Mouse (Mus musculus): ENCODE data around the gene Frmd5. TPM values are rescaled to one million over a fixed set of nuclear protein-coding genes. Genes with fewer than 3 reads are reported as not detected.

Frmd5 gene
- polyA plus RNA-seq (2014; fragmentation: Nextera tagmentation; extraction: Ambion mirVana), result 26.6 and 27.1 TPM in 2 replicates

DNA sequence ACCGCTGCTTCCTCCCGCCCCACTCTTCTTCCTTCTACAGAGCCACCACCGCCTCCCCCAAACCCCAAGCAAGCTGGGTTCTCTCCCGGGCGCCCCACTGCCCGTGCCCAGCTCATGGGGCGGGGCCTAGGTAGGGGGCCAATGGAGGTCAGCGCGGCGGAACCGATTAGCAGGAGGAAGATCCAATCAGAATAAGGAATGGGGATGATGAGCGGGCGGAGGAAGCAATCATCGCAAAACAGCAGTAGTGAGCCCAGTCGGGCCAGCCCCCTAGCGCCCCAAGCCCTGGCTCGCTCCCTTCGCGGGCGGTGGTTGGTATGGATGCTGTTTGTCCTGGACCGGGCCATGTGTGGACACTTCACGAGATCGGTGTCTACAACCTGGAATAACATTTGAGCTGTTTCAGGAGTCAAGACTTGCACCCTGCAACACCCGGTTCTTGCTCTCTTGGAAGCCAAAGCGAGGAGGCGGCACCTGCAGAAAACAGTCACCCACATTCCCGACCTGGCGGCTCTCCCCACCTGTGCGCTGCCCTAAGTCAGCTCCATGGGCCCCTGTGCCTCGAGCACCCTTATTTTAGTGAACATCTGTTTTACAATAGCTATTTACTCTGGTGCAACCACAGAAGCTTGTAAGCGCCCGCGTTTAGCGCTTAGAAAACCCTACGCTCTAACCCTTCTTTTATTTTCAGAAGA lies at the start of gene Frmd5:
TSS of gene Frmd5 (minus strand) at position 129 of the 695 bp plus-strand sequence.
- ATAC-seq (replicated peaks; ENCODE audit: low FRiP score) (peak; percentile 97), DNase-seq (ENCODE audit: low spot score) (peak; percentile 95)
- Histone ChIP-seq H3K9ac (ENCODE audit: low read length) (peak within 1 kb of the TSS; percentile 92), H3K27ac (ENCODE audit: low read depth, low read length) (peak within 1 kb of the TSS; percentile 79), H3K4me1 (replicated peaks; ENCODE audit: control insufficient read depth, insufficient read depth, low read length) (peaks cover 14% of the 10 kb centered on the region), H3K36me3 (ENCODE audit: control insufficient read depth, insufficient read depth, low read length) (no peaks in the 10 kb centered on the region), H3K9me3 (ENCODE audit: control insufficient read depth, low read length) (no peaks in the 10 kb centered on the region), H3K27me3 (ENCODE audit: control insufficient read depth, insufficient read depth, low read length) (no peaks in the 10 kb centered on the region), H3K4me2 (ENCODE audit: low read depth, low read length, severe bottlenecking) (peak within 1 kb of the TSS; percentile 64), H3K4me3 (ENCODE audit: low read depth, low read length) (peak within 1 kb of the TSS; percentile 81)
- WGBS, result under 1% methylated on average over 35 of the region's 35 CpGs

- no peak overlapping the region for H3K4me2 ChIP-seq (ENCODE audit: low read depth, low read length, severe bottlenecking)
- H3K36me3 ChIP-seq (ENCODE audit: control insufficient read depth, insufficient read depth, low read length), result no peaks in the 10 kb centered on the region
- H3K9ac ChIP-seq (ENCODE audit: low read length), result no peak overlapping the region
- no peaks in the 10 kb centered on the region for H3K4me1 ChIP-seq (replicated peaks; ENCODE audit: control insufficient read depth, insufficient read depth, low read length)
- DNase-seq (ENCODE audit: low spot score) (no peak), ATAC-seq (replicated peaks; ENCODE audit: low FRiP score) (no peak)
- no peak overlapping the region for H3K4me3 ChIP-seq (ENCODE audit: low read depth, low read length)
- WGBS, result 88% methylated on average over 3 of the region's 3 CpGs
- no peaks in the 10 kb centered on the region for H3K9me3 ChIP-seq (ENCODE audit: control insufficient read depth, low read length)
- H3K27ac ChIP-seq (ENCODE audit: low read depth, low read length), result no peak overlapping the region
- H3K27me3 ChIP-seq (ENCODE audit: control insufficient read depth, insufficient read depth, low read length), result no peaks in the 10 kb centered on the region
Measured at GRCm38 (mm10) chr2:121853974-121854373, 47.1 kb upstream of the Frmd5 start.

DNA sequence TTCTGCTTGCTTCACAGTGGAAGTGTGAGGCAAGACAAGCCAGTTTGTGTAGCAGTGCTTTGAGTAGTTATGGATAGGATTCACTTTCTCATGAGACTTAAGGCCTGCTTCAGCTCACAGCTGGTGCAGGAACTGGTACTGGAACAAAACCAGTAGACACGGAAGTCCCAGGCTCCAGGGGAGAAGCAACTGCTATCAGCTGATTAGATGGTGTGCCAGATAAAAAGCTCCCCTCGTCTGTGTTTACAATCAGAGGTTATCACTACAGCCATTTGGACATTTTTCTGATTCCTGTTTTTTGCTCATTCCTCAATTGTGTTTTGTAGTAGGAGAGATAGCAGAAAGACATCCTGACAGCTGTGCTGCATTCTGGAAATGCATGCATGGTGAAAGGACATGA lies 45.2 kb upstream of the Frmd5 start:
- Histone ChIP-seq H3K9ac (ENCODE audit: low read length) (no peak overlapping the region), H3K27me3 (ENCODE audit: control insufficient read depth, insufficient read depth, low read length) (no peaks in the 10 kb centered on the region), H3K36me3 (ENCODE audit: control insufficient read depth, insufficient read depth, low read length) (no peaks in the 10 kb centered on the region), H3K4me2 (ENCODE audit: low read depth, low read length, severe bottlenecking) (no peak overlapping the region), H3K4me1 (replicated peaks; ENCODE audit: control insufficient read depth, insufficient read depth, low read length) (no peaks in the 10 kb centered on the region), H3K4me3 (ENCODE audit: low read depth, low read length) (no peak overlapping the region), H3K9me3 (ENCODE audit: control insufficient read depth, low read length) (no peaks in the 10 kb centered on the region), H3K27ac (ENCODE audit: low read depth, low read length) (no peak overlapping the region)
- no peak for DNase-seq (ENCODE audit: low spot score)
- WGBS, result 75% methylated on average over 2 of the region's 2 CpGs
- ATAC-seq (replicated peaks; ENCODE audit: low FRiP score), result no peak

DNA sequence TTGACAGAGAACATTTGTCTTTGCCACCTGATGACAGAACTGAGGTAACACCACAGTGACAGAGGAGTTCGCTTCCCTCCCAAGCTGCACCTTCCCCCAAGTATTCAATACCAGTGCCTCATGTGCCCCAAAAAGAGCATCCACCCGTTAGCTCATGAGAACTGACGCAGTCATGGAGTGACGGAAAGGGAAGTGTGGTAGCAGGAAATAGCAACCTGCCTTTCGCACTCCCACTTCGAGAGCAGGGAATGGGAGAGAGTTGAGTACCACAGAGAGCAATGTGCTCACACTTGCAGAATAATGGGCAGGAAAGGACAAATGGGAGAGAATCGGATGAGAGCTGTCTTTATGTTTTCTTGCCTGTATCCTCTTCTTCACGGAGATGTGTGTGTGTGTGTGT lies 39.2 kb upstream of the Frmd5 start:
- H3K27ac ChIP-seq (ENCODE audit: low read depth, low read length), result no peak overlapping the region
- DNase-seq (ENCODE audit: low spot score) (no peak), ATAC-seq (replicated peaks; ENCODE audit: low FRiP score) (no peak)
- H3K4me2 ChIP-seq (ENCODE audit: low read depth, low read length, severe bottlenecking), result no peak overlapping the region
- no peaks in the 10 kb centered on the region for H3K4me1 ChIP-seq (replicated peaks; ENCODE audit: control insufficient read depth, insufficient read depth, low read length)
- WGBS, result 70% methylated on average over 8 of the region's 8 CpGs
- no peak overlapping the region for H3K9ac ChIP-seq (ENCODE audit: low read length)
- no peaks in the 10 kb centered on the region for H3K9me3 ChIP-seq (ENCODE audit: control insufficient read depth, low read length)
- no peaks in the 10 kb centered on the region for H3K27me3 ChIP-seq (ENCODE audit: control insufficient read depth, insufficient read depth, low read length)
- H3K36me3 ChIP-seq (ENCODE audit: control insufficient read depth, insufficient read depth, low read length), result no peaks in the 10 kb centered on the region
- no peak overlapping the region for H3K4me3 ChIP-seq (ENCODE audit: low read depth, low read length)

- no peak overlapping the region for H3K9ac ChIP-seq (ENCODE audit: low read length)
- no peak for DNase-seq (ENCODE audit: low spot score)
- no peaks in the 10 kb centered on the region for H3K36me3 ChIP-seq (ENCODE audit: control insufficient read depth, insufficient read depth, low read length)
- 80% methylated on average over 3 of the region's 3 CpGs for WGBS
- no peak for ATAC-seq (replicated peaks; ENCODE audit: low FRiP score)
- no peak overlapping the region for H3K4me2 ChIP-seq (ENCODE audit: low read depth, low read length, severe bottlenecking)
- no peak overlapping the region for H3K27ac ChIP-seq (ENCODE audit: low read depth, low read length)
- H3K4me1 ChIP-seq (replicated peaks; ENCODE audit: control insufficient read depth, insufficient read depth, low read length), result no peaks in the 10 kb centered on the region
- no peak overlapping the region for H3K4me3 ChIP-seq (ENCODE audit: low read depth, low read length)
- no peaks in the 10 kb centered on the region for H3K9me3 ChIP-seq (ENCODE audit: control insufficient read depth, low read length)
- H3K27me3 ChIP-seq (ENCODE audit: control insufficient read depth, insufficient read depth, low read length), result no peaks in the 10 kb centered on the region
Measured at GRCm38 (mm10) chr2:121842249-121842648, 35.4 kb upstream of the Frmd5 start.

DNA sequence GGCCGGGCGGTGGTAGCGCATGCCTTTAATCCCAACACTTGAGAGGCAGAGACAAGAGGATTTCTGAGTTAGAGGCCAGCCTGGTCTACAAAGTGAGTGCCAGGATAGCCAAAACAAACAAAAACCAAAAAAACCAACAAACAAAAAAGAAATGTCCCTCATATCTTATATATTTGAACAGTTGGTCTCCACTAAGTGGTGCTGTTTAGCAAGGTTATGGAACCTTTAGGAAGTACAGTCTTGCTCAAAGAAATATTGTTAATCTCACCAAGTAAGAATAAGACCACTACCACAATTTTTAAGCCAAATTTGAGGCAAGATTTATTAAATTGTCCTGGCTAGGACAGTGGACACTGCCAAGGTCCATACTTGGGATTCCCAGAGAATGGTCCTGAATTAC lies 34.6 kb upstream of the Frmd5 start:
- 93% methylated on average over 3 of the region's 3 CpGs for WGBS
- no peak overlapping the region for H3K27ac ChIP-seq (ENCODE audit: low read depth, low read length)
- no peak overlapping the region for H3K4me2 ChIP-seq (ENCODE audit: low read depth, low read length, severe bottlenecking)
- ATAC-seq (replicated peaks; ENCODE audit: low FRiP score) (no peak), DNase-seq (ENCODE audit: low spot score) (no peak)
- no peaks in the 10 kb centered on the region for H3K4me1 ChIP-seq (replicated peaks; ENCODE audit: control insufficient read depth, insufficient read depth, low read length)
- H3K36me3 ChIP-seq (ENCODE audit: control insufficient read depth, insufficient read depth, low read length), result no peaks in the 10 kb centered on the region
- H3K9me3 ChIP-seq (ENCODE audit: control insufficient read depth, low read length), result no peaks in the 10 kb centered on the region
- H3K9ac ChIP-seq (ENCODE audit: low read length), result no peak overlapping the region
- no peaks in the 10 kb centered on the region for H3K27me3 ChIP-seq (ENCODE audit: control insufficient read depth, insufficient read depth, low read length)
- no peak overlapping the region for H3K4me3 ChIP-seq (ENCODE audit: low read depth, low read length)

DNA sequence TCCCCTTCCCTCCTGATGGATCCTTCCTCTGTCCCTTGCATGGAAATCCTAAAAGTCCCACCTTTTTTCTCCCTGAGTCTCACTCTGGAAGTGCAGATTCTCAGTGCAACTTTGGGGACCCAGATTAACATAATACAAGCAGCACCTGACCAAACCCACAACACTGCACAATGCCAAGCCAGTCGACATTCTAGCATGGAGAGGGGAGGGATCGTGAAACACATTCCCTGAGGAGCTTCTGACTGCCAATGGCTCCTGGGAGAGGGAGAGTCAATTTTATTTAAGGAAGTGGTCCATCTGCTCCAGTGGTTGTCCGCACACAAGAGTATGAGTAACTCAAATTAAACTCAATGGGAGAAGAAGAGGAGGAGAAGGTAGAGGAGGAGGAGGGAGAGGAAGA lies 28.0 kb upstream of the Frmd5 start:
- H3K9me3 ChIP-seq (ENCODE audit: control insufficient read depth, low read length), result no peaks in the 10 kb centered on the region
- ATAC-seq (replicated peaks; ENCODE audit: low FRiP score) (no peak), DNase-seq (ENCODE audit: low spot score) (no peak)
- no peaks in the 10 kb centered on the region for H3K27me3 ChIP-seq (ENCODE audit: control insufficient read depth, insufficient read depth, low read length)
- H3K4me1 ChIP-seq (replicated peaks; ENCODE audit: control insufficient read depth, insufficient read depth, low read length), result no peaks in the 10 kb centered on the region
- H3K36me3 ChIP-seq (ENCODE audit: control insufficient read depth, insufficient read depth, low read length), result no peaks in the 10 kb centered on the region
- H3K4me3 ChIP-seq (ENCODE audit: low read depth, low read length), result no peak overlapping the region
- no peak overlapping the region for H3K9ac ChIP-seq (ENCODE audit: low read length)
- no peak overlapping the region for H3K27ac ChIP-seq (ENCODE audit: low read depth, low read length)
- no peak overlapping the region for H3K4me2 ChIP-seq (ENCODE audit: low read depth, low read length, severe bottlenecking)
- WGBS, result 52% methylated on average over 3 of the region's 3 CpGs

- no peaks in the 10 kb centered on the region for H3K9me3 ChIP-seq (ENCODE audit: control insufficient read depth, low read length)
- no peak overlapping the region for H3K27ac ChIP-seq (ENCODE audit: low read depth, low read length)
- H3K9ac ChIP-seq (ENCODE audit: low read length), result no peak overlapping the region
- H3K4me3 ChIP-seq (ENCODE audit: low read depth, low read length), result no peak overlapping the region
- WGBS, result 9% methylated on average over 5 of the region's 5 CpGs
- no peaks in the 10 kb centered on the region for H3K27me3 ChIP-seq (ENCODE audit: control insufficient read depth, insufficient read depth, low read length)
- H3K36me3 ChIP-seq (ENCODE audit: control insufficient read depth, insufficient read depth, low read length), result no peaks in the 10 kb centered on the region
- no peak overlapping the region for H3K4me2 ChIP-seq (ENCODE audit: low read depth, low read length, severe bottlenecking)
- no peaks in the 10 kb centered on the region for H3K4me1 ChIP-seq (replicated peaks; ENCODE audit: control insufficient read depth, insufficient read depth, low read length)
- peak; percentile 75 for DNase-seq (ENCODE audit: low spot score)
- ATAC-seq (replicated peaks; ENCODE audit: low FRiP score), result peak; percentile 67; the same call in 1 of the 2 replicates
Measured at GRCm38 (mm10) chr2:121832484-121832894, 25.6 kb upstream of the Frmd5 start.

- no peaks in the 10 kb centered on the region for H3K27me3 ChIP-seq (ENCODE audit: control insufficient read depth, insufficient read depth, low read length)
- H3K9ac ChIP-seq (ENCODE audit: low read length), result no peak overlapping the region
- DNase-seq (ENCODE audit: low spot score) (no peak), ATAC-seq (replicated peaks; ENCODE audit: low FRiP score) (no peak)
- no peak overlapping the region for H3K4me2 ChIP-seq (ENCODE audit: low read depth, low read length, severe bottlenecking)
- no peaks in the 10 kb centered on the region for H3K9me3 ChIP-seq (ENCODE audit: control insufficient read depth, low read length)
- no peaks in the 10 kb centered on the region for H3K4me1 ChIP-seq (replicated peaks; ENCODE audit: control insufficient read depth, insufficient read depth, low read length)
- H3K36me3 ChIP-seq (ENCODE audit: control insufficient read depth, insufficient read depth, low read length), result no peaks in the 10 kb centered on the region
- H3K4me3 ChIP-seq (ENCODE audit: low read depth, low read length), result no peak overlapping the region
- WGBS, result 85% methylated on average over 3 of the region's 3 CpGs
- no peak overlapping the region for H3K27ac ChIP-seq (ENCODE audit: low read depth, low read length)
Measured at GRCm38 (mm10) chr2:121828411-121828810, 21.5 kb upstream of the Frmd5 start.
